Mouse (Mus musculus) CD4-positive, CD25-positive, alpha-beta regulatory T cell (primary cell): ENCODE measurements around the gene Acsm3. TPM values are rescaled to one million over a fixed set of nuclear protein-coding genes. Genes with fewer than 3 reads are reported as not detected.

Experiments used
- polyA plus RNA-seq: library from polyadenylated mRNA; unstranded; fragments of 100-300 nt; shearing (Covaris generic); gene quantifications from one replicate; pipeline ENCODE4 v1.2.1, GENCODE M21; 2017

Acsm3 gene
- 0.13 TPM for polyA plus RNA-seq

DNA sequence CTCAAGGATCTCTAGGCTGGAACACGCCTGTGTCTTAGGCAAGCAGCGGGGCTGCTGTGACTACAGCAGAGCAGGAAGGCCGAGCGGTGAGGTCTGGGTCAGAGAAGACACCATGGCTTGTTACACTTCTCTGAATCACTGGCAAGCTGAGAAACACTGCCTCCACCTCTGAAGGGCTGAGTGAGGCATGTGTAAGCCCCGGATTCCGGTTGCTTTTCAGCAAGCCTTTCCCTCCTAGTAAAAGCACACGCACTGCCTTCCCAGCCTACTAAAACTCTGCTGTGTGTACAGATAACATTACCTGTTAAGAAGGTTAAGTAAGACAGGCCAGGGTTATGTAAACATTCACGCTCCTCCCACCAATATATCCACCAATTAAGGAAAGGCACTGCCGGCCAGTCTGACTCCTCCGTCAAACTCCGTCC lies at the start of gene Acsm3:
Acsm3 (plus strand) TSS at position 397 of the 425 bp plus-strand sequence.

DNA sequence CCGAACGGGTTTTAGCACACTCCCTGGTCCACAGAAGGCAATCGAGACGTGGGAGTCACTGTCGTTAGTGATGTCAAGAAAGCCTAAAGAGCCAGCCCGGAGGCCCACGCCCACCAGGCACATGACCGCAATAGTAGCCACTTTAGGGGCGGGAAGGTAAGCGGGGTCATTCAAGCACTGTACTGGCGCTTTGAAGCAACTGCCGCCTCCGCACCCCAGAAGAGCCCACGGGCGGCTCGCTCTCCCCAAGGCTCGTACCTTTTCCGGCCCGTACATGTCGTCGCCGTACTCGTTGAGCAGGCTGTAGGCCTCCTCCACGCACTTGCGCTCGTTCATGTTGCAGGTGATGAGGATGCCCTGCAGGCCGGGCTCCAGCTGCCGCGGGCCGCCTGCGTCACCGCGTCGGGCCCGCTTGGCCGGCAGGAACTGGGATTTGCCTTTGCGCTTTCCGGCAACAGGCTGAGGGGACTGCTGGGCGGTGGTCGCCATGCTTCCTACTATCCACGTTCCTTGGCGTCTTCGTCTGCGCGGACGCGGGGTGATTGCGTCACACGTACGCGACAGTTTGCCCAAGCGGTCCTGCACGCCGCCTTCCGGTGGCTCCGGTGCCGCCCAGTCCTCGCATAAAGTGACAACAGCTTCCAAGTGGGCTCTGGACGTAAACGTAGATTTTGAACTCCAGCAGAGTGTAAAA lies 40.3 kb upstream of the Acsm3 start, which contains the start of gene Thumpd1:
Thumpd1 (minus strand) TSS at position 546 of the 694 bp plus-strand sequence.

DNA sequence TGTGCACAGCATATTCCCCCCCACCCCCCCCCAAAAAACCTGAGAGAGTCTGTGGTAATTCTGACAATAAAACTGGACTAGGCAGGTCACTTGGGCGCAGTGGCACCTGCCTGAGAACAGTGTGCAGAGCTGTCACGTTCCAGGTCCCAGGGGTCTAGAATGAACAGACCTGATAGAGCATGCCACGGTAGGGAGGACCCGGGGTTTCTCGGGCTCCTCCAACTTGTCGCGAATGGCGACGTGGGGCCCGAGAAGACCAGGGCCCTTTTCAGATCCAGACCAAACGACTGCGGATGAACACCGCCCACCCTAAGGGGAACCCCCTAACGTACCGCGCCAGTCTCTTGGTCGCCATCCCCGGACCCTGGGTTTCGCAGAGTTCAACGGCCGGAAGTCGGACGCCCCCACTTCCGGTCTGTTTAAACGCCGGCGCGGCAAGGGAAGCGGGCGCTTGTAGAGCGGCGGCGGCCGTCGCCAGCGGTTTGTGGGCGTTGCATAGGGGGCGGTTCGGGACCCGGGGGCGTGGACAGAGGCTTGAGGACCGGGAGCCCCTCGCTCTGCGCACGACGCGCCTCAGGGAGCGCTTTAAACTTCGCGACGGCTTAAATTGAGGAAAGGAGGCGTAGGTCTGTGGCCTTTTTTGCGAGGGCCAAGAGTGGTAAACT lies 33.0 kb downstream of the Acsm3 start, which contains the start of the genes Rexo5 and Eri2:
Rexo5 (plus strand) TSS at position 421 of the 665 bp plus-strand sequence.
Eri2 (minus strand) TSS at position 473 of the 665 bp plus-strand sequence.

Other genes starting within 250 kb of the Acsm3 start
- gene Acsm5, start 241.5 kb upstream of the Acsm3 start, polyA plus RNA-seq: not detected
- gene Pdilt, start 237.4 kb upstream of the Acsm3 start, polyA plus RNA-seq: not detected
- not detected for gene Acsm2, start 206.6 kb upstream of the Acsm3 start, polyA plus RNA-seq
- not detected for gene Acsm1, start 153.9 kb upstream of the Acsm3 start, polyA plus RNA-seq
- gene Acsm4, start 70.9 kb upstream of the Acsm3 start, polyA plus RNA-seq: not detected
- gene Thumpd1, start 40.1 kb upstream of the Acsm3 start, polyA plus RNA-seq: 83.6 TPM
- 46.5 TPM for gene Rexo5, start 33.1 kb downstream of the Acsm3 start, polyA plus RNA-seq
- gene Eri2, start 33.1 kb downstream of the Acsm3 start, polyA plus RNA-seq: 11.5 TPM
- 18.5 TPM for gene Lyrm1, start 134.9 kb downstream of the Acsm3 start, polyA plus RNA-seq
- gene Dcun1d3, start 135.4 kb downstream of the Acsm3 start, polyA plus RNA-seq: 15.3 TPM